Mouse (Mus musculus): ENCODE measurements at regions not wholly inside any gene's neighbourhood (a gene's known extent, or its start where the extent isn't known, plus 50 kb on each side); places are given as distances from the start of the nearest gene placed in this dataset.
A peak's percentile ranks its signal among the peaks of the same experiment; 100 is the strongest.

DNA sequence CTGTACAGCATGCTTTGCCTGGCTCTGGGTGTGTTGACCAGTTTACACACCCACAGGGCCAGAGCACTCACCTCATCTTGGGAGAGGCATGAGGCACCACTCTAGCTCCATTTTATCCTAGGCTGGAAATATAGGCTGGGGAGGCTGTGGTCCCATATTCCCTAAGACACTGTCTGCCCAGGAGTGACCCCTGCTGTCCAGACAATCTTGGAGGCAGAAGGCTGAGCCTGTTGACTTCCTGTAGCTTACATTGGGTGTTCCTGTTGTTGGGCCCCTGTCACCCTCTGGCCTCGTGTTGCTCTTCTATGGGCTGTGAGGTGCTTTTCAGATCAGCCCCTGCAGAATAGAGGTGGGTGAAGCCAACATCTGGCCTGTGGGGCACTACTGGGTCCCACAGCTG lies 112.3 kb downstream of the Pja1 start:
- Histone ChIP-seq H3K4me2 (ENCODE audit: low read depth, low read length) (no peak overlapping the region), H3K27ac (ENCODE audit: low read length) (no peak overlapping the region), H3K4me1 (replicated peaks; ENCODE audit: control insufficient read depth, insufficient read depth, low read length) (peaks cover 15% of the 10 kb centered on the region), H3K27me3 (ENCODE audit: control insufficient read depth, insufficient read depth, low read depth, low read length) (peaks cover 7% of the 10 kb centered on the region), H3K4me3 (ENCODE audit: low read length) (no peak overlapping the region), H3K36me3 (ENCODE audit: control insufficient read depth, insufficient read depth, low read length) (no peaks in the 10 kb centered on the region), H3K9me3 (ENCODE audit: control insufficient read depth, low read length) (no peaks in the 10 kb centered on the region), H3K9ac (ENCODE audit: low read length) (no peak overlapping the region)
- WGBS = 21% methylated on average over 1 of the region's 1 CpGs
- ATAC-seq (ENCODE audit: low read depth) = peak; percentile 29; the same call in 1 of the 2 replicates

DNA sequence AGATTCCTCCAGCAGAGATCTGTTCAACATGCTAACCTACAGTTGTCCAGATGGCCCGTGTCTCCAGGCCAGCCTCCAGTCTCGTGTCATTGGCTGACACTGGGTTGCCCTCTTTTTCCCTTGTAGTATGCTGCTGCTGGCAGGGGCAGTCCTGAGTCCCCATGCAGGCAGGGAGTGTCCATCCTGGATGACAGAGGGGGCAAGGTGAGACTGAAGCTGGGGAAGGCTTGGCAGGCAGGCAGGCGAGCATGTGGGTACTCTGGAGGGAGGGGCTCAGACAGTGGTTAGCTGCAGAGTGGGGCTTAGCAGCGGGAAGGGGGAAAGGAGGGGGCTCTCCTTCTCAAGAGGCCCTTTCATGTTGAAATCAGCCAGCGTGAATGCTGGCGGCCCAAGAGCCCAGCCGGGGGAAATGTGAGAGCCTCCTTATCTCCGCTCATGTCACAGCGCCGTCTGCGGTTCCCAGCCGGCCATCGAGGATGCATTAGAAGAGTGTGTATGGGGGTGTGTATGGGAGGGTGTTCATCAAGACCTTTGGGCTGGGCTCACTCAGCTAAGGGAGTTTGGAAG lies 112.9 kb downstream of the Pja1 start:
- H3K9me3 ChIP-seq (ENCODE audit: control insufficient read depth, low read length) = no peaks in the 10 kb centered on the region
- no peaks in the 10 kb centered on the region for H3K36me3 ChIP-seq (ENCODE audit: control insufficient read depth, insufficient read depth, low read length)
- WGBS = 47% methylated on average over 13 of the region's 13 CpGs
- peak overlapping the region; percentile 24; the same call in 1 of the 2 replicates for H3K4me2 ChIP-seq (ENCODE audit: low read depth, low read length)
- H3K27me3 ChIP-seq (ENCODE audit: control insufficient read depth, insufficient read depth, low read depth, low read length) = peaks cover 7% of the 10 kb centered on the region; the same call in 1 of the 2 replicates
- no peak overlapping the region for H3K9ac ChIP-seq (ENCODE audit: low read length)
- peaks cover 15% of the 10 kb centered on the region for H3K4me1 ChIP-seq (replicated peaks; ENCODE audit: control insufficient read depth, insufficient read depth, low read length)
- H3K4me3 ChIP-seq (ENCODE audit: low read length) = no peak overlapping the region
- H3K27ac ChIP-seq (ENCODE audit: low read length) = 0 out of 2 replicates have a peak overlapping the region, but pooled peaks have one; percentile 30
- peak; percentile 86 for ATAC-seq (ENCODE audit: low read depth)

DNA sequence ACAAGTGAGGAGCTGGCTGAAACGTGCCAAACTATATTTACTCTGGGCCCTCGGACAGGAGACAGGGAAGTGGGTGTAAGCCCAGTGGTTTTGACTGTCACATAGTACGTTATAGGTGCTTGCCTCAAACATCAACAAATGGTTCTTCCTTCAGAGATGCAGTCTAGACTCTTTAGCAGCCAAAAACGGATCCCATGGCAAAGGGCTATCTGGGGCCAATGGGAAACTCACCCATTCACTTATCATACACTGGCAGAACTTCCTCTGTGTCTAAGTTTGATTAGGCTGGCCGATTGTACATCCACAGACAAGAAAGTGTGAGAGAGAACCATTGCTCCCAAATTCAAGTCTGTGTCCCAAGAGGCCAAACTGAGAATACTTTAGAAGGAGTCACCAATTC lies 115.9 kb downstream of the Pja1 start:
- no peak overlapping the region for H3K9ac ChIP-seq (ENCODE audit: low read length)
- peaks cover 12% of the 10 kb centered on the region for H3K4me1 ChIP-seq (replicated peaks; ENCODE audit: control insufficient read depth, insufficient read depth, low read length)
- no peak overlapping the region for H3K4me2 ChIP-seq (ENCODE audit: low read depth, low read length)
- 55% methylated on average over 5 of the region's 5 CpGs for WGBS
- H3K27ac ChIP-seq (ENCODE audit: low read length) = no peak overlapping the region
- H3K27me3 ChIP-seq (ENCODE audit: control insufficient read depth, insufficient read depth, low read depth, low read length) = peaks cover 7% of the 10 kb centered on the region
- no peaks in the 10 kb centered on the region for H3K9me3 ChIP-seq (ENCODE audit: control insufficient read depth, low read length)
- H3K36me3 ChIP-seq (ENCODE audit: control insufficient read depth, insufficient read depth, low read length) = no peaks in the 10 kb centered on the region
- ATAC-seq (ENCODE audit: low read depth) = no peak
- no peak overlapping the region for H3K4me3 ChIP-seq (ENCODE audit: low read length)

DNA sequence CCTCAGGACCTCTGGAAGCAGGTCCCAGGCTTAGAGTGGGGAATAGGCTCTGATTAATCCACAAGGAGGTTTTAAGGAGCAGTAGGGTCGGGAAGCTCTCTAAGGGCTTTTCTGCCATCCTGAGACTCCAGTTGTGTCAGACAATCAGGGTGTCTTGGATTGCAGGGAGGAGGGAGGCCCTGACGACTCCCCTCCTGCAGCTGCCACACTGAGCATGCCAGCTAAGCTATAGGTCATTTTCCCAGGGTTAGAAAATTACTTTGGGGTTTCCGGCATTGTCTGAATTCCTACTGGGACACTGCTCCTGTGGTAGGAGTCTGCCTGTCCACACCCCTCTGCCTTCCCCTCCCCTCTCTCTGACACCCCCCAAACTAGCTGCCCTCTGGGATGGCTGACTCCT lies 120.8 kb downstream of the Pja1 start:
- ATAC-seq (ENCODE audit: low read depth) = no peak
- Histone ChIP-seq H3K9ac (ENCODE audit: low read length) (no peak overlapping the region), H3K4me2 (ENCODE audit: low read depth, low read length) (no peak overlapping the region), H3K9me3 (ENCODE audit: control insufficient read depth, low read length) (no peaks in the 10 kb centered on the region), H3K36me3 (ENCODE audit: control insufficient read depth, insufficient read depth, low read length) (no peaks in the 10 kb centered on the region), H3K27me3 (ENCODE audit: control insufficient read depth, insufficient read depth, low read depth, low read length) (peaks cover 3% of the 10 kb centered on the region), H3K4me3 (ENCODE audit: low read length) (no peak overlapping the region), H3K27ac (ENCODE audit: low read length) (no peak overlapping the region), H3K4me1 (replicated peaks; ENCODE audit: control insufficient read depth, insufficient read depth, low read length) (no peaks in the 10 kb centered on the region)
- 58% methylated on average over 3 of the region's 3 CpGs for WGBS

DNA sequence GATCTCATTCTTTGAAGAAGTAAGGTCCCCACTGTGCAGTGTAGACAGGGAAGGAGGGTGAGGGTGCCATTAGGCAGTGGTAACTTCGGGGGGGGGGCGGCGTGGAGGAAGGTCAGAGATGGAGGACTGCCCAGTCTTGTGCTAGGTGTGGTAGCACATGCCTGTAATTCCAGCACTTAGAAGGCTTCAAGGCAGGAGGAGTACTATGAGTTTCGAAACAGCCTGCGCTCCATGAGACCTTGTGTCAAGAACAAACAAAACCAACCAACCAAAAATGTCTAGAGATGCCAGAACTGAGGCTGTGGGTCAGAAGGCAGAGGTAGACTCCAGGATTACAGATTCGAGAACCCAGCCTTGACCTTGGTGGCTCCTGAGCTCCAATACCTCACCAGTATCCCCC lies 130.8 kb downstream of the Pja1 start:
- Histone ChIP-seq H3K9me3 (ENCODE audit: control insufficient read depth, low read length) (no peaks in the 10 kb centered on the region), H3K27ac (ENCODE audit: low read length) (no peak overlapping the region), H3K4me1 (replicated peaks; ENCODE audit: control insufficient read depth, insufficient read depth, low read length) (peaks cover 6% of the 10 kb centered on the region; the same call in 1 of the 2 replicates), H3K9ac (ENCODE audit: low read length) (no peak overlapping the region), H3K27me3 (ENCODE audit: control insufficient read depth, insufficient read depth, low read depth, low read length) (no peaks in the 10 kb centered on the region), H3K36me3 (ENCODE audit: control insufficient read depth, insufficient read depth, low read length) (no peaks in the 10 kb centered on the region), H3K4me2 (ENCODE audit: low read depth, low read length) (no peak overlapping the region), H3K4me3 (ENCODE audit: low read length) (no peak overlapping the region)
- ATAC-seq (ENCODE audit: low read depth) = peak; percentile 27; the same call in 1 of the 2 replicates
- 75% methylated on average over 6 of the region's 6 CpGs for WGBS

DNA sequence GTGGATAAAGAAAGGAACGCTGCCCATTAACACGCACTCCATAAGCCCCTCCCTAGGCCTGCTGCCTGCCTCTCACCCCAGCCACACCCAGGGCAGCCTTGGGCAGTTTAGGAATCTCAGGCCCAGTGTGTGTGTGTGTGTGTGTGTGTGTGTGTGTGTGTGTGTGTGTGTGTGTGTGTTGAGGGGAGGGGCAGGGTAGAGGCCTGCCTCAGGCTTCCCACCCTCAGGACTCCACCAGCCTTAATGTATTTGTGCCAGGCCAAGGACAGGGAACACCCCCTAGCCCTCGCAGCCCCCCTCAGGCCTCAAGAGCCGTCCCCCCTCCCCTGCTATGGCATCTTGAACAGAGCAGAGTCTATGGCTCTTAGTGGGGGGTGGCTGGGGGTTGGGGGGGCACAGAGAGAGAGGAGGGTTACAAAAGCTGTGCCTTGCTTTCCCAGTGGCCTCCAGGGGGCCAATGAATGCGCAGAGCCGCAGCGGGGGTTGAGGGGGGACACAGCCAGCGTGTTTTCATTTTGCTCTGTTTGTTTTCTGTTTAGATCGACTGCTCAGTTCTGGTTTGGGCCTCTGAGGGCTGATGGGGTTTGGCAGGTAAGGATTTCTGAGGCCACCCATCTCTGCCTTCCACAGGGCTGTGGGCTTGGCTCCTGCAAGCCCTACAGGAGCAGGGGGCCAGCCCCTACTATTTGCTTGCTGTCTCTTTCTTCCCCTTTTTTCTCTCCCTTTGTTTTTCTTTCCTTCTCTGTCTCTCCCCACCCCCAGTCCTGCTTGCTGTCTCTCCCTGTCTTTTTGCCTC lies 131.8 kb downstream of the Pja1 start:
- peak overlapping the region; percentile 80 for H3K27ac ChIP-seq (ENCODE audit: low read length)
- peak; percentile 82 for ATAC-seq (ENCODE audit: low read depth)
- WGBS = 36% methylated on average over 7 of the region's 9 CpGs

DNA sequence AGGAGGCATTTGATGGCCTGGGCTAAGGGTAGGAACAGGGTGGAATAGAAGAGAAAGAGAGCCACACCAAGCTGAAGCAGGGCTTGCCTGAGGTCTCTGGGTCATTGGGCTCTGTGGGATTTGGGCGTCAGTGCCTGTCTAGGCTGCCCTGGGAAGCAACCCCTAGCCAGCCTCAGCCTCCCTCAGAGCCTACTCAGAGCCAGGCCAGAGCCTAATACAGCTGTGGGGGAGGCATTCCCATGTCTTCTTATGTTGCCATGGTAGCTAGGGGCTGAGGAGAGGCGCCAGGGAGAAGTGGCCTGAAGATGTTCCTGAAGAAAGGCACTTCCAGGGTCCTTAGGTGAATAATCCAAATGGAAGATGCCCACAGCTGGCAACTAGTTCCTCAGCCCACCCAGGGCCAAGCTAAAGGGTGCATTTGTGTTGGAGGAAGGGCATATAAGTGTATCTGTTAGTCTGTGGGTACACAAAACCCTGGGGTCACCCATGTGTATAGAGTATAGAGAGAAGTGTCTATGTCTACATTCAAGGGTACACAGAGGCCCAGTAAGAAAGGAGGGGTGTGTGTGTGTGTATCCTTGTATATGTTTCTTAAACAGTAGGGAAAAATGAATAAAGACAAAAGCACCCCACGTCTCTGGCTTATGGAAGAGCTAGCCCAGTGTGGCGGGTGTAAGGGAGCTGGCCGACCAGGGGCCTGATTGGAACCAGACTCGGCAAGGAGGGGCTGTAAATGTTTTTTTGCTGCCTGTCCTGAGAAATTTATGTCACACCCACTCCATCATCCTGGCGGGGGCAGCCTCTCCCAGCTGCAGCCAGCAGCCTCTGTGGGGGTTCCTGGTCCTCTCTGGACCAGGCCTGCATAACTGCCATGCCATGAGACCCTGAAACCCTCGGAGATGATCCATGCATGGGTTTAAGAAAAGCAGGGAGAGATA lies 134.2 kb downstream of the Pja1 start:
- Histone ChIP-seq H3K4me1 (replicated peaks; ENCODE audit: control insufficient read depth, insufficient read depth, low read length) (peaks cover 6% of the 10 kb centered on the region; the same call in 1 of the 2 replicates), H3K27ac (ENCODE audit: low read length) (peak overlapping the region; percentile 16; the same call in 1 of the 2 replicates), H3K4me3 (ENCODE audit: low read length) (no peak overlapping the region), H3K9ac (ENCODE audit: low read length) (no peak overlapping the region), H3K36me3 (ENCODE audit: control insufficient read depth, insufficient read depth, low read length) (no peaks in the 10 kb centered on the region), H3K27me3 (ENCODE audit: control insufficient read depth, insufficient read depth, low read depth, low read length) (no peaks in the 10 kb centered on the region; the same call in 1 of the 2 replicates), H3K4me2 (ENCODE audit: low read depth, low read length) (no peak overlapping the region), H3K9me3 (ENCODE audit: control insufficient read depth, low read length) (no peaks in the 10 kb centered on the region)
- peak; percentile 34; the same call in 1 of the 2 replicates for ATAC-seq (ENCODE audit: low read depth)
- WGBS = 47% methylated on average over 8 of the region's 8 CpGs

More for the DNA sequence above, 131.8 kb downstream of the Pja1 start:
- Histone ChIP-seq H3K9me3 (ENCODE audit: control insufficient read depth, low read length) (no peaks in the 10 kb centered on the region), H3K36me3 (ENCODE audit: control insufficient read depth, insufficient read depth, low read length) (no peaks in the 10 kb centered on the region), H3K9ac (ENCODE audit: low read length) (no peak overlapping the region; the same call in 1 of the 2 replicates), H3K4me2 (ENCODE audit: low read depth, low read length) (no peak overlapping the region), H3K4me1 (replicated peaks; ENCODE audit: control insufficient read depth, insufficient read depth, low read length) (peaks cover 6% of the 10 kb centered on the region; the same call in 1 of the 2 replicates), H3K4me3 (ENCODE audit: low read length) (no peak overlapping the region), H3K27me3 (ENCODE audit: control insufficient read depth, insufficient read depth, low read depth, low read length) (no peaks in the 10 kb centered on the region)

DNA sequence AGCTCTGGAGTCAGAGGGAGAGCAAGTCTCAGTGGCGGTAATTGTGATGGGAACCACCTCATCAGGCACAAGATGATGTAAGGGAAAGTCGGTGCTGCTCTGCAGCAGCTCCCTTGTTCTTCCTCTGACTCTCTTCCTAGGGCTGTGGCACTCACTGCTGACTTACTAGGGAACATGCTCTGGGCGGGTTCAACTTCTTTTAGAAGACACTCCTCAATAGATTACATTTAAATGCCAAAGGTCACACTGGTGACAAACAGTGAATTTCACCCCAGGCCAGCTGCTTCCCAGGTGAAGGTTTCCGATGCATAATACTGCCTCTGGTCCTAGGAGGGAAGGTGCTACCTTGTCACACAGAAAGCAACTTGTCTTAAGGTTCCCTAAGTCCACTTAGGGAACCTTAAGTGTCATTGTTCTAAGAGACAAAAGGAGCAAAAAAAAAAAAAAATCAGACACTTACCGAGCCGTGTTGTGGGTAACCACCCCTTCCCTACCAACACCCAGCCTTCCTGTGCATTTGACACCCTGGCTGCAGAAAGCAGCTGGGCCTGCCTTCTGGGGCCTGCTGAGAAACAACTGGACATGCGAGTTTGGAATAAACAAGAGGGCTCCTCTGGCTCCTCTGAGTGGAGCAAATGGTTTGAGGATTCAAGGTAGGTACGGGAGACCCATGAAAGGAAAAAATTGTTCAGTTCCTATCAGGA lies 135.0 kb downstream of the Pja1 start:
- WGBS = 50% methylated on average over 8 of the region's 8 CpGs
- Histone ChIP-seq H3K4me2 (ENCODE audit: low read depth, low read length) (no peak overlapping the region), H3K27ac (ENCODE audit: low read length) (no peak overlapping the region), H3K9ac (ENCODE audit: low read length) (no peak overlapping the region), H3K9me3 (ENCODE audit: control insufficient read depth, low read length) (no peaks in the 10 kb centered on the region), H3K36me3 (ENCODE audit: control insufficient read depth, insufficient read depth, low read length) (no peaks in the 10 kb centered on the region), H3K4me3 (ENCODE audit: low read length) (no peak overlapping the region), H3K27me3 (ENCODE audit: control insufficient read depth, insufficient read depth, low read depth, low read length) (no peaks in the 10 kb centered on the region; the same call in 1 of the 2 replicates), H3K4me1 (replicated peaks; ENCODE audit: control insufficient read depth, insufficient read depth, low read length) (peaks cover 6% of the 10 kb centered on the region; the same call in 1 of the 2 replicates)
- ATAC-seq (ENCODE audit: low read depth) = no peak
